Mouse (Mus musculus): ENCODE data around the gene Smad6.

Smad6 gene

DNA sequence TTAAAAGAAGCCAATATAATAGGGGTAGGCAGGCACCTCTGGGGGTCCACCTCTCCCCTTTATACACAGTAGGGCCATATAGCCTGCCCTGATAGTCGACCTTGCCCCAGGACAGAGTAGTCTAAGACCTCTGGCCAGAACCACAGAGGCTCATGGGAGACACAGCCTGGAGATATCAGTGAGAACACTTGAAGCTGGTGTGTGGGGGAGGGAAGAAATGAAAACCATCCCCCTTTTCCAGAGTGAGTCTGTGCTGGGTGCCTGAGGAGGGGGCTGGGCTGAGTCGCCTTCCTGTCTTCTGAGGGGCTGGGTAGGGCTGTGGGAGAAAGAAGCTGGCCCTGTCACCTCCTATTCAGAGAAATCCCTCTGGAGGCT lies 79.3 kb downstream of the Smad6 start:
- in situ Hi-C loops (cut with MboI; ENCODE audit: low pct_unique_long_range_greater_than_20kb in 1 of 2, low sequenced_read_pairs in 2 of 2, unreplicated experiment in 1 of 2): no loop called here

DNA sequence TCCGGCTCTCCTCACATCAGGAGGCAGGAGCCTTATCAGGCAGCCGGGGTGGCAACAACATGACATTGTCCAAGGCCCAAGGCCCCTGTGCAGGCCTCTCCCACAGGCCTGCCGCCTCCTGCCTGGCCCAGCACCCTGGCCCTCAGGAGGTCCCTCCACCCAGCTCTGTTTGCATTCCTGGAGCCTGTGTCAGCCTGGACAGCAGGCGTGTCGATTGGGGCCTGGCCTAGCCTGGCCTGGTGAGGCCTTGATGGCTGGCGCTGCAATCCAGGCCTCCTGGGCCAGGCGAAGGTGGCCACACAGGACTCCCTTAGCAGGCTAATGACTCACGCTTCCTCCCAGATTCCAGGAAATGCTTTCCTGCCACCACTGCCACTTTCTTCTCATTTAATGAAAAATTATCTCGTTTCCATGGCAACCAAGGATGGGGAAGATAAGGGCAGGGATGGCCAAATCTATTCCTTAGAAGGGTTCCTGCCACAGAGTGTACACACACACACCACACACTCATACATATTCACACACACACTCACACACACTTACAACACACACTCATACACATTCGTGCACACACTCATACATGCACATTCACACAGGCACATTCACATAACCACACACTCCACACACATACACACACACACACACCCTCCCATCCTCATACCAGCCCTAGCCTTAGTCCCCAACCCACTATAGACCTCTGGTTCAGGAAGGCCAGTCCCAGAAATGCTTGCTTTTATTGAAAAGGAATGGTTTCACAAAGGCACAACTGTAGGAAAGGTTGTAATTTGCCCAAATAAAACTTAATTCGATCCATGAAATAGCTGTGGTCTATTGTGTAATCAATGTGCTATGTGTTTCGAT lies 79.9 kb downstream of the Smad6 start:
- in situ Hi-C loops (cut with MboI; ENCODE audit: low pct_unique_long_range_greater_than_20kb in 1 of 2, low sequenced_read_pairs in 2 of 2, unreplicated experiment in 1 of 2): no loop called here

DNA sequence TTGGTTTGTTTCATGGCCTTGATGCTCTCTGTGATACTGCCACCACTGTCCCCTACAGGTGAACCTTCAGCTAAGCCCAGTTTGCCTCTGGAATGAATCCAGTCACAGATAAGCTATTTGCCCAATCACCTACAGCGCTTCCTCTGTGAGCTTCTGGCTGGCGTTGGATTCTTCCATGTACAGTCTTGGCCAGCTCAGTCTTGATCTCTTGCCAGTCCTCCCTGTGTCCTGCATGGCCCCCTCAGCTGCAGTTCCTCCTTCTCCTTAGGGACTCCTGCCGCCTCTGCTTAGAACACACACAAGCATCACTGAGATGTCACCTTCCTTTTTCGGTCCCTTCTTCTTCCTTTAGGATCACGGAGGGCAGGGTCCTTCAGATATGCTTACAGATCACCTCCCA lies 85.6 kb downstream of the Smad6 start:
- in situ Hi-C loops (cut with MboI; ENCODE audit: low pct_unique_long_range_greater_than_20kb in 1 of 2, low sequenced_read_pairs in 2 of 2, unreplicated experiment in 1 of 2): no loop called here

DNA sequence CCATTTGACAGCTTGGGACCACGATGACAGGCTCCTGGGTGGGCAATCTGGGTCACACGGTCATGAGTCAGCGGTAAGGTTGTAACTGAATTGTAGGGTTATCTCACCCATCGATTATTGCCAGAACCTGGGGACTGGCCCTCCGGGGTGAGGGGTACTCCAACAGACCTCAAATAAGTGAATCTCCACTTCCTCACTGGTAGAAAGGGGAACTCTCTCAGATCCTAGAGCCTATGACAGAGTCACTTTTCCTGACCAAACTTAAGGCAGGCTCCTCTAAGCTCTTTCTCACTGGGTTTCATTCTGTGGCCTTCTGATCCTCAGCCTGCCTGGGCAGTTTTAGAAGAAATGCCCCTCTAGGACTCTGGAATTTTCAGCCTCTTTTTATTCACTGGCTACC lies 88.8 kb downstream of the Smad6 start:
- in situ Hi-C loops (cut with MboI; ENCODE audit: low pct_unique_long_range_greater_than_20kb in 1 of 2, low sequenced_read_pairs in 2 of 2, unreplicated experiment in 1 of 2): no loop called here

DNA sequence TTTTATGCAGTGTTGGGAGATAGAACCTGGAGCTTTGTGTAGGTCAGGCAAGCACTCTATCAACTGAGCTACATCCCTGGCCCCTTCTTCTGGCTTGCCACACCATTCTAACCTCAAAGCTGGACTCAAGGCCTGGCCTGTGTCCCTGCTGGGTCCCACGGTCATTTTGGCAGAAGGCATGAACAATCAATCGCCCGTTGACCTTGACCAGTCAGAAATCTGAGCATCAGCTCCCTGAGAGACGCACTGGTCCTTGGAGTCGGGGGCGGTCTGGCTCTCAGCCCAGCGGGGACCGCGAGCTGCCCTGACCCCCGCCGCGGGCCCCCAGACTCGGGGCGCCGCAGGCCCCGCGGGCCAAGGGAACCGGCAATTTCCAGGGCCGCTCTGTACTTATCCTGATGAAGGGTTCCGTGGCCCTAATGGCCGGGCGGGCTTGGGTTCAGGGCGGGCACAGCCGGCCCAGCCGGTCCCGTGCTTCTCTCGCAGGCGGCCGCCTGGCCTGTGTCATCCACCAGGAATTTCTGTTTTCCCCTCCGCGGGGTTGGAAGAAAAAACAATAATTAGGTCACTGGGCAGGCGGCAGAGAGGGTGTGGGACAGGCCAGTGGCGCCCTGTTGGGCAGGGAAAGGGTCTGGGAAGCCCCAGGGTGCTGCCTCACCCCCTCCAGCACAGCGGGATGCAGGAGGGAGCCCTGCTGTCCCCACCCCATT lies 94.4 kb downstream of the Smad6 start:
- in situ Hi-C loops (cut with MboI; ENCODE audit: low pct_unique_long_range_greater_than_20kb in 1 of 2, low sequenced_read_pairs in 2 of 2, unreplicated experiment in 1 of 2): no loop called here

DNA sequence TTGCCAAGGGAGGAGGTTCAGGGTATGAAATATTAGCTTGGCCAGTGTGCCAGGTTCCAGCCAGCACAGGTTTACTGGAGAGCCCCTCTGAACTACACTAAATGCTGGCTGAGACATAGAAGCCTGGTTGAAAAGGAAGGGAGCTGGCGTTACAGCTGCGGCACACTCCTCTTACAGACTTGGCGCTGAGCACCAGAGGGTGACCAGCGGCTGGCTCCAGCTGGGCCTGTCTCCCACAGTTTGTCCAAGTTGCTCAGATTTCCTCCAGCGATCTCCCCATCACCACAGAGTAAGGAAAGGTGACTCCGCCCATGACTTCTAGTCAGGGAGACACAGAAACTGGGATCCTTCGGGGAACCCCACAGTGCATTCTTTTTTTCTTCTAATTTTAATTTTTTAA lies 95.5 kb downstream of the Smad6 start:
- in situ Hi-C loops (cut with MboI; ENCODE audit: low pct_unique_long_range_greater_than_20kb in 1 of 2, low sequenced_read_pairs in 2 of 2, unreplicated experiment in 1 of 2): no loop called here

DNA sequence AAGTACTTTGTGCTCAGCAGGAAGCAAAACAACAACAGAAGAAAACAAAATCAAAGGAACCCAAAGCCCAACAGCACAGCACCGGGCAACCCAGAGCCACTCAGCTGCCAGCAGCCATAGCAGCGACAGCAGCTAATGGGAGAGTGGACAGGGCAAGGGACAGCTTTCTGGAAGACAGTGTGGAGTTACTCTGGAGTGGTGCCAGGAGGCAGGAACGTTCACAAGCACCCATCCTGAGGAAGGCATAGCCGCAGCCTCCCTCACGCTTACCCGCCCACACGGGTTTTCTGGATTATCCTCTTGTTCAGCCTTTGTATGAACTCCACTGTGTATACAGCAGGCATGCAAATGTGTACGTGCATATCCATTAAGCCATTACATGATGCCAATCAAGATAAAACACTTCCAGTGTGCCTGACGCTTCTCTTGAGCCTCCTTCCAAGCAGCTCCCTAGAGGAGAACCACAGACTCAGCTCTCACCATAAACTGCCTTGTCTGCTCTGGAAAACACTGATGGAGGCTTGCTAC lies 98.6 kb downstream of the Smad6 start:
- in situ Hi-C loops (cut with MboI; ENCODE audit: low pct_unique_long_range_greater_than_20kb in 1 of 2, low sequenced_read_pairs in 2 of 2, unreplicated experiment in 1 of 2): loop anchor here in 1 of 2 experiments (25.0 kb wide), 1 partner anchor 364 kb away; the partner anchor contains the start of gene Tipin

DNA sequence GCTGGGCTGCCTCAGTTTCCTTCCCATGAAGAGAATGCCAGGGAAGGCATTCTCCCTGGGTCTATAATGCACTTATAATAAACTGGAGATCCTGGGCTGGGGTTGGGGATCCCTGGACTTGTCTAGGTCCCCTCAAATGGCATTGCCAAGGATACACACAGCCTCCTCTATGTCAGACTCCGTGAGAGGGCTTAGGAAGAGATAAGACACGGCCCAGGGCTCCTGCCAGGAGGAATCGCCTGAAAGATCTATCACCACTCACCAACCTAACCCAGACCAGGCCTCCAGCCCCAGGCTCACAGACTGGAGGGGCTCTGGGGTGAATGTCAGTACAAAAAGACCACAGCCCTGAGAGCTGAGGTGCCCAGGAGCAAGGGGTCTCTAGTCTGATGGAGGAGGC lies 102.2 kb downstream of the Smad6 start:
- in situ Hi-C loops (cut with MboI; ENCODE audit: low pct_unique_long_range_greater_than_20kb in 1 of 2, low sequenced_read_pairs in 2 of 2, unreplicated experiment in 1 of 2): loop anchor here (5.0 to 25.0 kb wide), 3 partner anchors 178 to 368 kb away; partner anchors contain the start of gene Tipin (in 1 of the 2)

DNA sequence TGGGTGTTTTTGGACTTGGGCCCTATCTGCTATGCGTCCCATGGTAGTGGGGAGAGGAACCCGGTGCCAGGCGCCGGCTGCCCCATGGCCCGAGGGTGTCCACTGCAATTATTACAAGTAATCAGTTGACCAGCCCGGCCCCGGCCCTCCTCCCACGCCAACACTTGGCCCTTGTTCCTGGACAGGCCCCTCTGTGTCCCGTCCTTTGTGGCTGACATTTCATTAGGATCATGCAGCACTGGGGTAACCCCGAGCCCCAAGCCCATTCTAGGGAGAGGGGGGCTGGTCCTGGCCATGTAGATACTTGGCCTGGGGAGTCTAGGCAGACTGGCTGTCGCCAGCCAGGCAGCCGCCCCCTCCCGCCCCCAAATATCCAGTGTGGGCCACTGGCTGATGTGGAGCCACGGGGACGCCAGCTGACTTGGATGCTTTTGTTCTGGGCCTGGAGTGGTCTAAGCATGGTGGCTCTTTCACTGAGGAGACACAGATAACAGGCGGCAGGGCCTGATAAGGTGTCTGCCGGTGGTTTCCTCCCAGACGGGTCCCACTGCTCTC lies 102.8 kb downstream of the Smad6 start:
- in situ Hi-C loops (cut with MboI; ENCODE audit: low pct_unique_long_range_greater_than_20kb in 1 of 2, low sequenced_read_pairs in 2 of 2, unreplicated experiment in 1 of 2): loop anchor here (5.0 to 25.0 kb wide), 3 partner anchors 178 to 368 kb away; partner anchors contain the start of gene Tipin (in 1 of the 2)

DNA sequence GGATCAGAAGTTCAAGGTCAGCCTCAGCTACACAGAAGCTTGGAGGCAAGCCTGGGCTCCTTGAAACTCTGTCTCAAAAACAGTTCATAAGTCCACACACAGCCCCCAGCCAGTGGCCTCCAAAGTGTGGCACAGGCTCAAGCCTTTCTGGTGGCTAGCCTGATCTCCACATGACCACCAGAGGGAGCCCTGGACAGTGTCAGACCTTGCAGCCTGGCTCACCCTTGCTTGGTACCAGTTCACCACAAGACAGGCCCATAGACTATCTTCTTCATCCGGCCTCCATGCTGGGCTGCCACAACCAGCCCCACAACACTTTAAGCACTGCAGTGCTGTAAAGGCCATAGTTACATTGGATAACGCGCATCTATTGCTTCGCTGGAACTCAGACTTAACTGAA lies 103.6 kb downstream of the Smad6 start:
- in situ Hi-C loops (cut with MboI; ENCODE audit: low pct_unique_long_range_greater_than_20kb in 1 of 2, low sequenced_read_pairs in 2 of 2, unreplicated experiment in 1 of 2): loop anchor here (5.0 to 25.0 kb wide), 3 partner anchors 179 to 369 kb away; partner anchors contain the start of gene Tipin (in 1 of the 2)

DNA sequence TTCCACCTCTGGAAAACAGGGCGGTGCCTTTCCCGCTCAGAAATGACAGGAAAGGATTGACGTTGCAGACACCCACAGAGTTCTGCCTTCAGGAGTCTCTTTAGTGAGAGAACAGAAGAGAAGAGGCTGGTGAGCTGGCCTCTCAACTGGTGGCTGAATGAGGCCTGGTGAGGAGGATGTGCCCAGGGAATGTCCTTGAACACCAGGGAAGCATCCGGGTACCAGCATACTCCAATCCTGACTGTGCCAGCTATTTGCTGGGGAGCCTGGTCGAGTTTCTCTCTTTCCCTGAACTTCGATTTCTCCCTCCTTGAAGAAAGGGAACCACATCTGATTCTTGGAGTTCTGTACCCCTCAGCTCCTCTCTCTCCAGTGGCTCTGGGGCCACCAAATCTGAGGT lies 105.4 kb downstream of the Smad6 start:
- in situ Hi-C loops (cut with MboI; ENCODE audit: low pct_unique_long_range_greater_than_20kb in 1 of 2, low sequenced_read_pairs in 2 of 2, unreplicated experiment in 1 of 2): loop anchor here (5.0 to 25.0 kb wide), 3 partner anchors 181 to 371 kb away; partner anchors contain the start of gene Tipin (in 1 of the 2)

DNA sequence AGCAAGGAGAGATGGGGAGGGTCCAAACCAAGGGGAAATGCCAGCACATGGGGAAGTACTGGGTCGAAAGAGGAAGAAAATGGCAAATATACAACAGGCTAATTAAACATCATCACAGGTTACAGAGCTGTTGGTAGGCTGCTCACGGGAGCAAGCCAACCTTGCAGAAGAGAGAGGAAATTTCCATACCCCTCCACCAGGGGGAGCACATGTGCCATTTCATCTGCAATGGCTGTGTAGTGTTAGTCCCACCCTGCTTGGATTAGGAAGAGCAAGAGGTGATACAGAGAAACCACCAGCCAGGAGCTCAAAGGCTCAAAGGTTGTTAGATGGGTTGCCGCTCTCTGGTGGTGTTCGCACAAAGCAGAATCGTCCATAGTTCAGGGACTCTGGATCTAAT lies 105.9 kb downstream of the Smad6 start:
- in situ Hi-C loops (cut with MboI; ENCODE audit: low pct_unique_long_range_greater_than_20kb in 1 of 2, low sequenced_read_pairs in 2 of 2, unreplicated experiment in 1 of 2): loop anchor here (5.0 to 25.0 kb wide), 3 partner anchors 181 to 371 kb away; partner anchors contain the start of gene Tipin (in 1 of the 2)

DNA sequence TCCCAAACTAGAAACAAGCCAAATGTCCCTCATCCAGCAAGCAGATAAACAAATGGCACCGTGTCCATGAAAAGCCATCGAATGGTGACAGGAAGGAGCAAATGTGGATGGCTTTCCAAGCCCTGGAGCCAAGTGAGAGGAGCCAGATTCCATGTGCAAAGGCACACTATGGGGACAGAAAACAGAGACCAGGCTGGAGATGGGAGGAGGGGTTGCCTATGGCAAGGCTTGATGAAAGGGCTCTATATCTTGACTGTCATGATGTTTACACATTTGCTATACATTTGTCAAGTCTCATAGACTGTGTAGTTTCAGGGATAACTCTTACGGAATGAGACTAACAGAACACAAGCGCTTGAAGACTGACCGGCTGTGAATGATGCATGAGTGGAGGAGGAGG lies 106.9 kb downstream of the Smad6 start:
- in situ Hi-C loops (cut with MboI; ENCODE audit: low pct_unique_long_range_greater_than_20kb in 1 of 2, low sequenced_read_pairs in 2 of 2, unreplicated experiment in 1 of 2): loop anchor here (5.0 to 25.0 kb wide), 3 partner anchors 182 to 372 kb away; partner anchors contain the start of gene Tipin (in 1 of the 2)

DNA sequence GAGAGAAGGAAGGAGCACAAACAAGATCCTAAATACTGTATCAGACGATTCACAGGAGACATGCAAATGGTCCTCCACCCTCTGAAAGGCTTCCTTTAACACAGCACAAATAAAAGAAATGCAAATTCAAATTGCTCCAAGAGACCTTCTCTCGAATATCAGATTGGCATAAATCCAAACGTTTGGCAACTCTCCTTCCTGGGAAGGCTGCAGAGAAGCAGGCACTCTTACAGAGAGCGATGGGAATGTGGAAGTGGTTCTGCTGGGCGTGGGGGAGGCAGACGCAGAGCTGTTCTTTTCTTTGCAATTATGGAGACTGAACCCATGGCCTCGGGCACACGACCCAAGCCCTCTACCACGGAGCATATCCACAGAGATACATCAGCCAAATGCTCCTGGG lies 109.8 kb downstream of the Smad6 start:
- in situ Hi-C loops (cut with MboI; ENCODE audit: low pct_unique_long_range_greater_than_20kb in 1 of 2, low sequenced_read_pairs in 2 of 2, unreplicated experiment in 1 of 2): loop anchor here in 1 of 2 experiments (25.0 kb wide), 1 partner anchor 375 kb away; the partner anchor contains the start of gene Tipin

DNA sequence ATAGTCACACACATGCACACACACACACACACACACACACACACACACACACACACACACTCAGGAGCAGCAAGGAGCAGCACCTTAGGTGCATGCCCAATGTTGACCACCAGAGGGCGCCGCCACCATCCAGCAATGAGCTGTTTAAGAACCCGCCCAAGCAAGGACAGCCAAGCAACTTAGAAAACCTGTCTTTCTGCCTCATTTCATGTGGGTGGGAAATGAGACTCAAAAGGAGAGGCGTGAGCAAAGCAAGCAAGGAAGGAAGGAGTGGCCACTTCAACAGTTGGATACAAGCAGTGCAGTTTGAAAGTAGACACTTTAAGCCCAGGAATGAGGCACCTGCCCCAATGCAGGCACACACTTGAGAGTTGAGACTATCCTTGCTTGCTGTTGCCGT lies 112.2 kb downstream of the Smad6 start:
- in situ Hi-C loops (cut with MboI; ENCODE audit: low pct_unique_long_range_greater_than_20kb in 1 of 2, low sequenced_read_pairs in 2 of 2, unreplicated experiment in 1 of 2): loop anchor here in 1 of 2 experiments (25.0 kb wide), 1 partner anchor 378 kb away; the partner anchor contains the start of gene Tipin

DNA sequence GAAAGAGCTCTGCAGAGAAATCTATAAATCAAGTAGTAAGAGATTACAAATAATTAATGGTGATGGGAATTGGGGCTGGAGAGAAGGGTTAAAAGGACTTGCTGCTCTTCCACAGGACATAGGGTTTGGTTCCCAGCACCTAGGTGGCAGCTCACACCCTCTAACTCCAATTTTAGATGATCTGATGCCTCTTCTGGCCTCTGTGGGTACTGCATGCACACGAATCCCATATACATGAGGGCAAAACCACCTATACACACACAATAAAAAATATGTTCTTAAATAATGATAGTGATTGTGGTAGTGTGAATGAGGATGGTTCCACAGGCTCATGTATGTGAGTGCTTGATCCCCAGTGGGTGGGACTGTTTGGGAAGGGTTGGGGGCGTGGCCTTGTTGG lies 117.3 kb downstream of the Smad6 start:
- in situ Hi-C loops (cut with MboI; ENCODE audit: low pct_unique_long_range_greater_than_20kb in 1 of 2, low sequenced_read_pairs in 2 of 2, unreplicated experiment in 1 of 2): loop anchor here in 1 of 2 experiments (25.0 kb wide), 1 partner anchor 383 kb away; the partner anchor contains the start of gene Tipin

Data from mouse embryonic stem cell (cell line).